Comparison of ENCODE assay signal across 8 mouse cellular contexts in the genomic region with DNA sequence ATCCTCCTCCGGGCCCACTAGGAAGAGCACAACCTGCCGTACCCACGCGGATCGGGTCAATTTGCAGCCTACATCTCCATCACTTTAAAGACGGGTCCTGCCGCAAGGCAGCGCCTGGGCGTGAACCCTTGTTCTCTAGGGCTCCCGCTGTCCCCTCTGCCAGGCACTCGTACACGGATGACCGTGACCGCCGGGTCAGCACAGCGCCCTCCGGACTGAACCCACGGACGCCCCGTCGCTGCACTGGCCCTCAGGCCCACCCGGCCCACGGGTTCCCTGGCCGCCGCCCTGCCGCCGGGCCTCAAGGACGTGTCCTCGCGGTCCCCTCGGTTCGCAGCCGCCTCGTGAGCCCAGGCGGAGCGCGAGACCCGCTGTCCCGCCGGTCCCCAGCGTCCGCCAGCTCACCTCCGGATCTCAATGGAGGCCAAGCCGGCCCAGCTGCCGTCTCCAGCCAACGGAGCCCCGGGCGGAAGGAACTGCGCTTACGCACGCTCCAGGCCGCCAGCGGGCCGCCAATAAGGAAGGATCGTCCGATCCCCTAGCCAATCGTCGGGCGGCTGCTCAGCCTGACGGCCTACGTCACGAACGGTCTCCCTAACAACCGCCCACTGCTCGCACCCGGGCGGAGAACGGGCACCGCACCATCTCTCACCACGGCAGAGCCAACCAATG. TPM values are rescaled to one million over a fixed set of nuclear protein-coding genes. Genes with fewer than 3 reads are reported as not detected.
A peak's percentile ranks its signal among the peaks of the same experiment; 100 is the strongest.
DNase-seq lines count a peak whose midpoint lies in the region; ATAC-seq and TF ChIP-seq lines count a peak whose summit lies in the region.

Gene Hmgcr, minus strand, starts transcription at position 531 of the 672 bp plus-strand sequence.

- peak within 1 kb of the TSS; percentile 85 for H3K9ac ChIP-seq in embryonic facial prominence, embryonic 15.5 days
- peak within 1 kb of the TSS; percentile 92 for H3K9ac ChIP-seq in limb, embryonic 14.5 days (ENCODE audit: low read depth, low read length, severe bottlenecking)
- peak within 1 kb of the TSS; percentile 96 for H3K9ac ChIP-seq in midbrain, postnatal 0 days (replicated peaks; ENCODE audit: low read length, poor library complexity, severe bottlenecking)

- H3K27me3 ChIP-seq in embryonic facial prominence, embryonic 15.5 days, result no peaks in the 10 kb centered on the region
- H3K27me3 ChIP-seq in limb, embryonic 14.5 days (ENCODE audit: control insufficient read depth, insufficient read depth, low read length), result no peaks in the 10 kb centered on the region
- H3K27me3 ChIP-seq in midbrain, postnatal 0 days (ENCODE audit: insufficient read depth, low read length), result no peaks in the 10 kb centered on the region

- H3K9me3 ChIP-seq in embryonic facial prominence, embryonic 15.5 days (replicated peaks), result no peaks in the 10 kb centered on the region
- no peaks in the 10 kb centered on the region for H3K9me3 ChIP-seq in limb, embryonic 14.5 days (ENCODE audit: control insufficient read depth, low read length)
- H3K9me3 ChIP-seq in midbrain, postnatal 0 days (ENCODE audit: low read length), result no peaks in the 10 kb centered on the region

- ATAC-seq in embryonic facial prominence, embryonic 15.5 days (ENCODE audit: insufficient number of reproducible peaks, low FRiP score, low TSS enrichment, low read depth), result peak; percentile 100
- ATAC-seq in limb, embryonic 14.5 days (ENCODE audit: low FRiP score, low read depth), result peak; percentile 100
- peak; percentile 100 for ATAC-seq in midbrain, postnatal 0 days (ENCODE audit: low FRiP score)

- no peaks in the 10 kb centered on the region; the same call in 1 of the 2 replicates for H3K4me1 ChIP-seq in bone marrow, adult 2 months (ENCODE audit: control insufficient read depth, insufficient read depth, low read length)
- H3K4me1 ChIP-seq in embryonic facial prominence, embryonic 15.5 days, result peaks cover 22% of the 10 kb centered on the region; the same call in 1 of the 2 replicates
- peaks cover 21% of the 10 kb centered on the region for H3K4me1 ChIP-seq in limb, embryonic 14.5 days (ENCODE audit: control insufficient read depth, insufficient read depth, low read length)
- peaks cover 11% of the 10 kb centered on the region; the same call in 1 of the 2 replicates for H3K4me1 ChIP-seq in midbrain, postnatal 0 days (ENCODE audit: insufficient read depth, low read length)

- H3K36me3 ChIP-seq in embryonic facial prominence, embryonic 15.5 days, result peaks cover 13% of the 10 kb centered on the region
- peaks cover 12% of the 10 kb centered on the region for H3K36me3 ChIP-seq in limb, embryonic 14.5 days (ENCODE audit: control insufficient read depth, insufficient read depth, low read length)
- H3K36me3 ChIP-seq in midbrain, postnatal 0 days (ENCODE audit: insufficient read depth, low read length), result peaks cover 5% of the 10 kb centered on the region

- WGBS in bone marrow, adult 2 months, result under 1% methylated on average over 70 of the region's 70 CpGs
- WGBS in embryonic facial prominence, embryonic 15.5 days, result under 1% methylated on average over 70 of the region's 70 CpGs
- WGBS in limb, embryonic 14.5 days, result 2% methylated on average over 69 of the region's 70 CpGs
- WGBS in midbrain, postnatal 0 days, result under 1% methylated on average over 57 of the region's 70 CpGs

- H3K4me2 ChIP-seq in embryonic facial prominence, embryonic 15.5 days (replicated peaks), result peak within 1 kb of the TSS; percentile 60
- peak within 1 kb of the TSS; percentile 57 for H3K4me2 ChIP-seq in limb, embryonic 14.5 days (replicated peaks; ENCODE audit: low read depth, low read length, severe bottlenecking)
- peak within 1 kb of the TSS; percentile 80 for H3K4me2 ChIP-seq in midbrain, postnatal 0 days (ENCODE audit: low read depth, low read length, poor library complexity, severe bottlenecking)

- no peak for TF ChIP-seq CTCF in bone marrow, adult 2 months (IDR thresholded peaks at IDR 0.05; ENCODE audit: control insufficient read depth, insufficient read depth, low read length)
- TF ChIP-seq CTCF in midbrain, postnatal 0 days (IDR thresholded peaks at IDR 0.05), result 0 out of 2 replicates have a peak, but pooled peaks have one; percentile 1

- peak; percentile 98 for DNase-seq in 416B (ENCODE audit: low read depth)
- DNase-seq in heart, adult 8-10 months (ENCODE audit: low spot score), result peak; percentile 97
- DNase-seq in kidney, adult 9 months, result peak; percentile 98
- DNase-seq in limb, embryonic 14.5 days (ENCODE audit: low spot score), result peak; percentile 99
- DNase-seq in midbrain, postnatal 0 days (ENCODE audit: low spot score), result peak; percentile 99
- DNase-seq in spleen, postnatal 14 days (ENCODE audit: low spot score in 2 of 2), result peak; percentile 92 to 94

- peak; percentile 96 for TF ChIP-seq POLR2A in bone marrow, adult 2 months (IDR thresholded peaks at IDR 0.05; ENCODE audit: borderline replicate concordance, control insufficient read depth, low read depth, low read length)
- TF ChIP-seq POLR2A in limb, embryonic 14.5 days (IDR thresholded peaks at IDR 0.05; ENCODE audit: borderline replicate concordance, extremely low read depth, insufficient read depth, insufficient read length), result peak; percentile 84; the same call in 1 of the 2 replicates

- H3K4me3 ChIP-seq in bone marrow, adult 2 months (replicated peaks; ENCODE audit: control insufficient read depth, low read depth, low read length), result peak within 1 kb of the TSS; percentile 95
- H3K4me3 ChIP-seq in embryonic facial prominence, embryonic 15.5 days (replicated peaks), result peak within 1 kb of the TSS; percentile 98
- H3K4me3 ChIP-seq in limb, embryonic 14.5 days (replicated peaks; ENCODE audit: low read length), result peak within 1 kb of the TSS; percentile 99
- peak within 1 kb of the TSS; percentile 99 for H3K4me3 ChIP-seq in midbrain, postnatal 0 days (ENCODE audit: low read depth, low read length)

- H3K27ac ChIP-seq in bone marrow, adult 2 months (ENCODE audit: control insufficient read depth, insufficient read depth, low read depth, low read length, poor library complexity), result peak within 1 kb of the TSS; percentile 84
- peak within 1 kb of the TSS; percentile 93 for H3K27ac ChIP-seq in embryonic facial prominence, embryonic 15.5 days (replicated peaks)
- peak within 1 kb of the TSS; percentile 87 for H3K27ac ChIP-seq in limb, embryonic 14.5 days (replicated peaks; ENCODE audit: low read depth, low read length)
- peak within 1 kb of the TSS; percentile 96 for H3K27ac ChIP-seq in midbrain, postnatal 0 days (ENCODE audit: low read depth, low read length)

RNA-seq across cellular contexts. Expression of gene Hmgcr, which starts in this region (rescaled TPM):
- 12.8 and 16.2 TPM in 2 replicates for polyA plus RNA-seq in bone marrow, adult 2 months (2011; ENCODE audit: insufficient read depth, insufficient read length, low replicate concordance, missing spikeins)
- 52.9 and 55.6 TPM in 2 replicates for polyA plus RNA-seq in embryonic facial prominence, embryonic 15.5 days (2015; fragmentation: Nextera tagmentation; extraction: Ambion mirVana)
- 1 to 10 TPM; 5.5 to 8.7 (median 7.1) TPM for total RNA-seq in heart, adult 8-10 months (2022)
- 40.9 and 45.3 TPM in 2 replicates for polyA plus RNA-seq in limb, embryonic 14.5 days (2012; rRNA removed)
- 65.8 and 72.2 TPM in 2 replicates for polyA plus RNA-seq in limb, embryonic 14.5 days (2014; fragmentation: Nextera tagmentation; extraction: Ambion mirVana)
- 201 and 207 TPM in 2 replicates for total RNA-seq in midbrain, postnatal 0 days (2014; rRNA removed)
- polyA plus RNA-seq in midbrain, postnatal 0 days (2015; fragmentation: Nextera tagmentation; extraction: Ambion mirVana), result 147 and 152 TPM in 2 replicates

Comparison
In these comparisons a context has a peak if more than half of its experiments do, and no peak if none do; other contexts are left out.
1. Peak in every context shown above with its lines: DNase-seq, ATAC-seq, H3K4me3 ChIP-seq and H3K27ac ChIP-seq.
2. RNA of gene Hmgcr (total RNA-seq): 201 to 207 TPM in midbrain, postnatal 0 days; 5.5 to 8.7 TPM in heart, adult 8-10 months; every median in the first group is over 10 times any median in the second.